Mouse (Mus musculus) stomach, postnatal 0 days (tissue): ENCODE measurements around the gene Zdhhc20. TPM values are rescaled to one million over a fixed set of nuclear protein-coding genes. Genes with fewer than 3 reads are reported as not detected.
A peak's percentile ranks its signal among the peaks of the same experiment; 100 is the strongest.
"Not testable (repeated sequence)": the region's sequence is repeated elsewhere in the genome, so short reads cannot be mapped to it uniquely, and the experiment has no call there.

ENCODE experiments used
- ATAC-seq: fragments of 200-750 bp; cut with Nextera tagmentation; 2 replicates; pipeline ENCODE4 v1.8.0; 2017; ENCODE audit not compliant: low FRiP score, low TSS enrichment
- DNase-seq: peaks from one replicate; pipeline ENCODE4 v3.0.0-alpha.2; 2016; ENCODE audit warnings: low spot score
- H3K27ac ChIP-seq: fragments of 300-500 bp; sonication (generic); replicated peaks from 2 replicates; pipeline ENCODE4 v1.5.1; 2014; ENCODE audit warnings: mild to moderate bottlenecking, control low read depth
- H3K27me3 ChIP-seq: fragments of 300-500 bp; sonication (generic); 2 replicates; pipeline ENCODE4 v1.6.1; 2014; ENCODE audit warnings: low read length; ENCODE audit not compliant: control insufficient read depth, insufficient read depth
- H3K36me3 ChIP-seq: fragments of 300-500 bp; sonication (generic); 2 replicates; pipeline ENCODE4 v1.6.1; 2014; ENCODE audit warnings: low read length, mixed read lengths; ENCODE audit not compliant: control insufficient read depth, insufficient read depth
- H3K4me1 ChIP-seq: fragments of 300-500 bp; sonication (generic); replicated peaks from 2 replicates; pipeline ENCODE4 v1.6.1; 2014; ENCODE audit warnings: antibody characterized with exemption; ENCODE audit not compliant: control insufficient read depth, insufficient read depth
- H3K4me2 ChIP-seq: fragments of 300-500 bp; sonication (generic); replicated peaks from 2 replicates; pipeline ENCODE4 v1.6.1; 2014; ENCODE audit warnings: low read depth, mild to moderate bottlenecking, control low read depth, moderate library complexity
- H3K4me3 ChIP-seq: fragments of 300-500 bp; sonication (generic); 2 replicates; pipeline ENCODE4 v1.5.1; 2014; ENCODE audit warnings: low read depth, low read length, control low read depth
- H3K9ac ChIP-seq: fragments of 300-500 bp; sonication (generic); 2 replicates; pipeline ENCODE4 v1.6.1; 2014; ENCODE audit warnings: mild to moderate bottlenecking, low read length, control low read depth, mixed read lengths
- H3K9me3 ChIP-seq: fragments of 300-500 bp; sonication (generic); 2 replicates; pipeline ENCODE4 v1.6.1; 2016; ENCODE audit warnings: low read length; ENCODE audit not compliant: control insufficient read depth
- CTCF ChIP-seq: IDR thresholded peaks from 2 replicates; pipeline ENCODE4 v1.5.1; 2016; ENCODE audit warnings: antibody characterized with exemption, low read depth, mild to moderate bottlenecking, moderate library complexity
- EP300 ChIP-seq: optimal IDR thresholded peaks from 2 replicates; pipeline ENCODE3; 2016; ENCODE audit warnings: antibody characterized with exemption
- WGBS: fragments of 180-500 bp; shearing (Covaris S2); extraction: QIAGEN DNeasy Blood & Tissue Kit; methylation state at CpG from one replicate; pipeline ENCODE4 v1.1.7; 2014; 5-methylcytosine and 5-hydroxymethylcytosine counted together
- polyA plus RNA-seq: library from polyadenylated mRNA; unstranded; fragments of >200 nt; fragmentation: Nextera tagmentation; extraction: Ambion mirVana; gene quantifications from 2 replicates; pipeline ENCODE4 v1.2.1, GENCODE M21; 2015

The Zdhhc20 gene
- polyA plus RNA-seq, 1 experiment from 2014 or later = 48.6 TPM

DNA sequence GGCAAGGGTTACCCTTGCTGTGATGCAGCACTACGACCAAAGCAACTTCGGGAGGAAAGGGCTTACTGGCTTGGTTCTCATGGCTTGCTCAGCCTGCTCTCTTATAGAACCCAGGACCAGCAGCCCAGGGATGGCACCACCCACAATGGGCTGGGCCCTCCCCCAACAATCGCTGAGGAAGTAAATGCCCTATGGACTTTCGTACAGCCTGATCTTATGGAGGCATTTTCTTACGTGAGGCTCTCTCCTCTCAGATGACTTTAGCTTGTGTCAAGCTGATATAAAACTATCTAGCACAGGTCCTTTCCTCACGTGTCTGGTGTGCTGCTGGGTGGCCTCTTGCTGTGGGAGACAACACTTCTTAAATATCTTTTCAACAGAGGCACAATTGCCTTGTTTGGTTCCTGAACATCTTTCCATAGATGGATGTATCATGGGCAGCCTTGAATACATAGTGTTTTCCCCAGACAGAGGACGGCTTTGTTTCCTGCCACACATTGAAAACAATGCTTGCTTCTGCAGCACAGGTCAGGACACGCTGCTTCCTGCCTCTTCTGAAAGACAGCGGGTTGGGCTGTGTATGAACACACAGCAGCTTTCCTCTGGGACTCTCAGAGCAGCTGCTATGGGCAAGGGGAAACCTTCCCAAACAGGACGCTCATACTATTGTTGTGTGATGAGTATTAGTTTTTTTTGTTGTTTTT is 31.5 kb upstream of the Zdhhc20 start:
- WGBS = 49% methylated on average over 10 of the region's 10 CpGs

DNA sequence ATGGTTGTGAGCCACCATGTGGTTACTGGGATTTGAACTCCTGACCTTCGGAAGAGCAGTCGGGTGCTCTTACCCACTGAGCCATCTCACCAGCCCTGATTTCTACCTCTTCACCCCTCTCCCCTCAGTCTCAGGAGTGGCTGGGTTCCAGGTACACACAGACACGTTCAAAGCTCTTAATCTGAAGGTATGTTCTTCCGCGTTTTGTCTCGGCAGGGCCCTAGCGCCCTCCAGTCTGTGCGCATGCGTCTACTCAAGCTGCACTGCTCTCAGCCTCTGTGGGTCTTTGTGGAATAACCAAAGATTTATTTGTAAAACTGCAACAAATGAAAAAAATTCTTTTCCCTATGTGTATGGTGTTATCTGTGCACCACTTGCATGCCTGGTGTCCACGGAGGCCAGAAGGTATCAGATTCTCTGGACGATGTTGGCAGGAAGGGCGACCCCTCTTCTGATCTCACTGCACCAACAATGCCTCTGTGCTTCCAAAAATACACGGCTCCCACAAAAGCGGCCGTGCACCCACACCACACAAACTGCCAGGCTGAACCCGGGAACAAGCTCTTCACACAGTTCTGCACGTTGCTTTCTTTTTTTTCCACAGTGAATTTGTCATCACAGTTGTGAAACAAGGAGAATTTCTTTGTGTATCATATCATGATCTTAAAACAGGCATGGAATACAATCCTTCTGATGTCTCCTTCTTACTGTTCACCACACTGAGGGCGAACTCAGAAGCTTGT is 30.7 kb upstream of the Zdhhc20 start:
- Histone ChIP-seq H3K4me2 (no peak overlapping the region), H3K27ac (peak overlapping the region; percentile 40; the same call in 1 of the 2 replicates), H3K36me3 (peaks cover 12% of the 10 kb centered on the region), H3K27me3 (no peaks in the 10 kb centered on the region), H3K4me3 (no peak overlapping the region), H3K9me3 (no peaks in the 10 kb centered on the region), H3K9ac (no peak overlapping the region), H3K4me1 (no peaks in the 10 kb centered on the region)
- DNase-seq (no peak), ATAC-seq (no peak)
- TF ChIP-seq CTCF (no peak), EP300 (no peak)
- 76% methylated on average over 18 of the region's 18 CpGs for WGBS

More for the DNA sequence above, 31.5 kb upstream of the Zdhhc20 start:
- H3K4me1 ChIP-seq = no peaks in the 10 kb centered on the region
- TF ChIP-seq EP300 (no peak), CTCF (no peak)
- peaks cover 12% of the 10 kb centered on the region for H3K36me3 ChIP-seq
- DNase-seq = no peak
- no peak overlapping the region for H3K4me2 ChIP-seq
- peak overlapping the region; percentile 40; the same call in 1 of the 2 replicates for H3K27ac ChIP-seq
- peak; percentile 35; the same call in 1 of the 2 replicates for ATAC-seq
- H3K9ac ChIP-seq = no peak overlapping the region
- no peak overlapping the region for H3K4me3 ChIP-seq
- no peaks in the 10 kb centered on the region for H3K9me3 ChIP-seq
- H3K27me3 ChIP-seq = no peaks in the 10 kb centered on the region

DNA sequence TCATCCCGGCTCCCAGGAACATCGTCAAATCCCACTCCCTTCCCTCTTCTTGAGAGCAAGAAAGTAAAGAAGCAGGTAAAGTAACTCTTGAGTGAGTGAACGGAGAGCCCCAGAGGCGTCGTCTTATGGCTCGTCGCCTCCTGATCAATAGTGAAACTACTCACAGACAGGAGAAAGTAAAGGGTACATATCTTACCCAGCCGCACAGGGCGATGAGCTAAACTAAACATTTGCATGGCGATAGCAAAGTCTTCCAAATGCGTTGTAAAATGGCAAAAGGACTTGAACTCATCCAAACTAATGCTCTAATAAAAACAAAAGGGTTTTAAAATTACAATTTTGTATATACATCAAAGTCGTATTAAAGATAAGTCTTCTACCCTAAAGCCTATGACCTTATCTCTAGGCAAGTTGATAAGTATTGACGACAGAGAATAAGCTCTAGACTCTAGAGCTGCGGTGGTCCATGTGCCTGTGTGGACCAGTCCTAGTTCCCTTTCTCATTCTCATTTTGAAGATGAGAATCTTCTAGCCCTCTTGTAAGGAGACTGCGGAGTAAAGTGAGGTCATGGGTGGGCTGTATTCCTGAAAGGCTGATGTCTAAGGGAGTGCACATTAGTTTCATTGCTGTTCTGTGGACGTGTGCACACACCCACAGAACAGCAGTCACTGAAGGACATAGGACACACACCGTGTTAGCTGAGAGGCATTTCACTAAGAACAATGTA is 29.2 kb upstream of the Zdhhc20 start:
- Histone ChIP-seq H3K27me3 (no peaks in the 10 kb centered on the region), H3K4me1 (no peaks in the 10 kb centered on the region), H3K4me3 (no peak overlapping the region), H3K36me3 (peaks cover 12% of the 10 kb centered on the region), H3K27ac (no peak overlapping the region), H3K4me2 (no peak overlapping the region), H3K9ac (no peak overlapping the region), H3K9me3 (no peaks in the 10 kb centered on the region)
- ATAC-seq = 0 out of 2 replicates have a peak, but pooled peaks have one; percentile 16
- DNase-seq = no peak
- WGBS = 87% methylated on average over 17 of the region's 17 CpGs
- TF ChIP-seq CTCF = no peak
- TF ChIP-seq EP300 = no peak

DNA sequence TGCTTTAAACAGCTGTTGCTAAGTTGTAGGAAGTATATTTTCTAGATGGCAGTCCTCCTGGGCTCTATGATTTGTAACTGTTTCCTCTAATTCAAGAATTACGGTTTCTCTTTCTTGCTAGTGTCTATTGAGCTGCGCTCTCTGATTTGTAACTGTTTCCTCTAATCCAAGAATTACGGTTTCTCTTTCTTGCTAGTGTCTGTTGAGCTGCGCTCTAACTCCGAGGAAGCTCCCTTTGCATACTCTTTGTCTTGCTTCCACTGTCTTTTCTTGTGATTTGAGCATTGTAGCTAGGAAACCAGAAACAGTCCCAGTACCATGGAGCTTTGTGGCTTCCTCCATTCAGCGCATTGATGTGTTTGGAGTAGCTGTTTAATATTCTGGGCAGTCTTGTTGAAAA is 25.3 kb upstream of the Zdhhc20 start:
- Histone ChIP-seq H3K4me2 (no peak overlapping the region), H3K9ac (no peak overlapping the region), H3K9me3 (no peaks in the 10 kb centered on the region), H3K4me1 (no peaks in the 10 kb centered on the region), H3K27me3 (no peaks in the 10 kb centered on the region), H3K4me3 (no peak overlapping the region), H3K27ac (no peak overlapping the region), H3K36me3 (peaks cover 6% of the 10 kb centered on the region)
- TF ChIP-seq EP300 (no peak), CTCF (no peak)
- no peak for ATAC-seq
- DNase-seq = no peak
- WGBS = 81% methylated on average over 6 of the region's 6 CpGs

DNA sequence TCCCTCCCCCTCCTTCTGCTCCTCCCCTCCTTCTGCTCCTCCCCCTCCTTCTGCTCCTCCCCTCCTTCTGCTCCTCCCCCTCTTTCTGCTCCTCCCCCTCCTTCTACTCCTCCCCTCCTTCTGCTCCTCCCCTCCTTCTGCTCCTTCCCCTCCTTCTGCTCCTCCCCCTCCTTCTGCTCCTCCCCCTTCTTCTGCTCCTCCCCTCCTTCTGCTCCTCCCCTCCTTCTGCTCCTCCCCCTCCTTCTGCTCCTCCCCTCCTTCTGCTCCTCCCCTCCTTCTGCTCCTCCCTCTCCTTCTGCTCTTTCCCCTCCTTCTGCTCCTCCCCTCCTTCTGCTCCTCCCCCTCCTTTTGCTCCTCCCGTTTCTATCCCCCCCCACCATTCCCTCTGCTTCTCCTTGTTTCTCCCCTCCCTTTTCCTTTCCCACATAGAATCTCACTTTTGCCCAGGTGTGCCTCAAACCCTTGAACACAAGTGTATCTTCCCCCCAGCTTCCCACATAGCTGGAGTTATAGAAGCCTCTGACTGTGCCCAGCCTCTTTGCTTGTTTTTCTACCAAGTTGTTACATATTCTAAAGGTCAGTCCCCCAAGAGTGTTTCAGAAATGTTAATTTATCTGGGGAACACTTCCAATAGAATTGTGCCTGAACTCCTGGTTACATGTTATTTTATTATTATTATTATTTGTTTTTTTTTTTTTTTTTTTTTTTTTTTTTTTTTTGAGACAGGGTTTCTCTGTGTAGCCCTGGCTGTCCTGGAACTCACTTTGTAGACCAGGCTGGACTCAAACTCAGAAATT is 22.3 kb upstream of the Zdhhc20 start:
- H3K4me2 ChIP-seq, H3K9me3 ChIP-seq, H3K4me1 ChIP-seq, H3K4me3 ChIP-seq, DNase-seq, ATAC-seq, H3K27ac ChIP-seq, H3K9ac ChIP-seq, H3K27me3 ChIP-seq, H3K36me3 ChIP-seq: not testable (repeated sequence)
- WGBS = 38% methylated on average over 1 of the region's 1 CpGs

DNA sequence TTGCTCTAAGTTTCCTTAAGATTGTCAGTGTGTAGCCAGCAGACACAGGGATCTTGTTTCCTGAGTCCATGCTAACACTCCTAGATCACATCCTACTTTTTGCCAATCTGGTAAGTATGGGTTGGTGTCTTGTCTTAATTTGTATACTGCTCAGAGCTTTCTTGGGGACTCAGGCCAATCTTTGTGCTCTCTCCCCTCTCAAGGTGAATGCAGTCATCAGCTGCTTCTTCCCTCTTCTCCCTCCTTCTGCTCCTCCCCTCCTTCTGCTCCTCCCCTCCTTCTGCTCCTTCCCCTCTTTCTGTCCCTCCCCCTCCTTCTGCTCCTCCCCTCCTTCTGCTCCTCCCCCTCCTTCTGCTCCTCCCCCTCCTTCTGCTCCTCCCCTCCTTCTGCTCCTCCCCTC is 21.7 kb upstream of the Zdhhc20 start:
- not testable (repeated sequence) for H3K27ac ChIP-seq, H3K27me3 ChIP-seq, H3K9ac ChIP-seq, H3K9me3 ChIP-seq, DNase-seq, H3K4me1 ChIP-seq, H3K4me2 ChIP-seq, H3K36me3 ChIP-seq, H3K4me3 ChIP-seq
- 0 out of 2 replicates have a peak, but pooled peaks have one; percentile 1 for ATAC-seq
